Mouse (Mus musculus): ENCODE results near the gene E2f3. TPM values are rescaled to one million over a fixed set of nuclear protein-coding genes. Genes with fewer than 3 reads are reported as not detected.

E2f3 gene
- polyA plus RNA-seq, 1 experiment from 2014 or later = 4.7 TPM

DNA sequence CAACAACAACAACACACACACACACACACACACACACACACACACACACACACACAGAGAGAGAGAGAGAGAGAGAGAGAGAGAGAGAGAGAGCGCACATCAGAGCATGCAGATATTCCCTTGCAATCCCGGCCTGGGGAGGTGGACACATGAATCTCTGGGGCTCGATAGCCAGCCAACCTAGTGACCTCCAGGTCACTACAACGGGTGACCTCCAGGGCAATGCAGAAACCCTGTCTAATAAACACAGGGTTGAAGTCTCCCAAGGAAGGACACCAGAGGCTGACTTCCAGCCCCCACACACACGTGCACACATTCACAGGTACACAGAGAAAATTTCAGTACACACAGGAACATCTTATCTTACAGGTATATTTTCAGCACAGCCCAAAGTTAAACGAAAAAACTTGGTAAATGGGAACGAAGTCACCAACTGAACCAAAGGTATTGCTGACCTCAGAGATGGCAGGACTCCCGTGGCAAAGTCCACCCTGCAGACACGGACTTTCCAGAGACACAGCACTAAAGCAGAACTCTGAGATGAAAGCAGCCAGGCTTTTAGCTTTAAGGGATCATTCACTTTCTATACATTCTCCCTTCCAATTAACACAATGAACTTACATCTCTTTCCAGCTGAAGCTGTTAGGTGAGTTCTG lies 40.8 kb downstream of the E2f3 start:
- Histone ChIP-seq H3K9ac (no peak overlapping the region), H3K9me3 (no peaks in the 10 kb centered on the region), H3K36me3 (replicated peaks) (no peaks in the 10 kb centered on the region), H3K27ac (no peak overlapping the region), H3K4me3 (no peak overlapping the region), H3K4me2 (no peak overlapping the region), H3K27me3 (replicated peaks) (no peaks in the 10 kb centered on the region), H3K4me1 (no peaks in the 10 kb centered on the region)
- no peak for ATAC-seq (replicated peaks)
- WGBS = 81% methylated on average over 9 of the region's 9 CpGs

- no peaks in the 10 kb centered on the region for H3K4me1 ChIP-seq
- WGBS = 84% methylated on average over 8 of the region's 8 CpGs
- no peak overlapping the region for H3K4me3 ChIP-seq
- ATAC-seq (replicated peaks) = no peak
- H3K27me3 ChIP-seq (replicated peaks) = no peaks in the 10 kb centered on the region
- no peak overlapping the region for H3K27ac ChIP-seq
- H3K36me3 ChIP-seq (replicated peaks) = no peaks in the 10 kb centered on the region
- no peaks in the 10 kb centered on the region for H3K9me3 ChIP-seq
- H3K9ac ChIP-seq = no peak overlapping the region
- H3K4me2 ChIP-seq = no peak overlapping the region
Observed at GRCm38 (mm10) chr13:29944493-29944892, 41.4 kb downstream of the E2f3 start.

GRCm38 (mm10) chr13:29943541-29944039 lies 42.3 kb downstream of the E2f3 start:
- WGBS = 77% methylated on average over 3 of the region's 3 CpGs
- ATAC-seq (replicated peaks) = no peak
- H3K27ac ChIP-seq = no peak overlapping the region

GRCm38 (mm10) chr13:29940071-29940470 lies 45.8 kb downstream of the E2f3 start:
- ATAC-seq (replicated peaks) = no peak
- H3K27ac ChIP-seq = no peak overlapping the region
- H3K4me3 ChIP-seq = no peak overlapping the region
- no peak overlapping the region for H3K4me2 ChIP-seq
- H3K9ac ChIP-seq = no peak overlapping the region
- H3K9me3 ChIP-seq = no peaks in the 10 kb centered on the region
- H3K27me3 ChIP-seq (replicated peaks) = no peaks in the 10 kb centered on the region
- 92% methylated on average over 7 of the region's 7 CpGs for WGBS
- H3K4me1 ChIP-seq = no peaks in the 10 kb centered on the region
- no peaks in the 10 kb centered on the region for H3K36me3 ChIP-seq (replicated peaks)

More at GRCm38 (mm10) chr13:29943541-29944039, 42.3 kb downstream of the E2f3 start:
- Histone ChIP-seq H3K36me3 (replicated peaks) (no peaks in the 10 kb centered on the region), H3K4me1 (no peaks in the 10 kb centered on the region), H3K9ac (no peak overlapping the region), H3K9me3 (no peaks in the 10 kb centered on the region), H3K4me3 (no peak overlapping the region), H3K4me2 (no peak overlapping the region), H3K27me3 (replicated peaks) (no peaks in the 10 kb centered on the region)

- H3K4me3 ChIP-seq = no peak overlapping the region
- no peak for ATAC-seq (replicated peaks)
- H3K27me3 ChIP-seq (replicated peaks) = no peaks in the 10 kb centered on the region
- no peaks in the 10 kb centered on the region for H3K9me3 ChIP-seq
- no peak overlapping the region for H3K9ac ChIP-seq
- no peaks in the 10 kb centered on the region for H3K36me3 ChIP-seq (replicated peaks)
- no peak overlapping the region for H3K4me2 ChIP-seq
- 77% methylated on average over 4 of the region's 4 CpGs for WGBS
- no peak overlapping the region for H3K27ac ChIP-seq
- no peaks in the 10 kb centered on the region for H3K4me1 ChIP-seq
Observed at GRCm38 (mm10) chr13:29939399-29939798, 46.5 kb downstream of the E2f3 start.

DNA sequence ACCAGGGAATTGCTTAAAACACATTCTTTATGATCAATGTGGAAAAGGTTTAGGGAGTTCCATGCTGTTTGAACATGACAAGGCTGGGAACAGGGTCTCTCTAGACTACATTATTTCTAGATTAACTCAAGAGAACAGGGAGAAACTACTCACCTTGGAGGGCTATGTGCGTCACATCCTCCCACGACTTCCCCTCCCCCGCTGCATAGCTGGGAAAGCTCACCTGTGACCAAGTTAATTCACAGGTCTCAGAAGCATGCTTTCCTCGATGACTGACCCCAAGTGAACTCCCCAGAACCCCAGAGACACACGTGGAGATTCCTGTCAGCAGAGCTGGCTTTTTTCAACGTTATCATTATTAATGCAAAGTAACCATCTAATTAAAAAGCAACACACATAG lies 47.1 kb downstream of the E2f3 start:
- H3K4me2 ChIP-seq = no peak overlapping the region
- no peak overlapping the region for H3K9ac ChIP-seq
- H3K4me1 ChIP-seq = no peaks in the 10 kb centered on the region
- no peak overlapping the region for H3K27ac ChIP-seq
- H3K9me3 ChIP-seq = no peaks in the 10 kb centered on the region
- no peak overlapping the region for H3K4me3 ChIP-seq
- H3K36me3 ChIP-seq (replicated peaks) = no peaks in the 10 kb centered on the region
- no peak for ATAC-seq (replicated peaks)
- WGBS = 78% methylated on average over 6 of the region's 6 CpGs
- H3K27me3 ChIP-seq (replicated peaks) = no peaks in the 10 kb centered on the region

- Histone ChIP-seq H3K36me3 (replicated peaks) (no peaks in the 10 kb centered on the region), H3K4me1 (no peaks in the 10 kb centered on the region), H3K4me2 (no peak overlapping the region), H3K9ac (no peak overlapping the region), H3K4me3 (no peak overlapping the region), H3K9me3 (no peaks in the 10 kb centered on the region), H3K27ac (no peak overlapping the region), H3K27me3 (replicated peaks) (no peaks in the 10 kb centered on the region)
- WGBS = 38% methylated on average over 3 of the region's 3 CpGs
- ATAC-seq (replicated peaks) = no peak
Observed at GRCm38 (mm10) chr13:29926168-29926567, 59.7 kb downstream of the E2f3 start.

DNA sequence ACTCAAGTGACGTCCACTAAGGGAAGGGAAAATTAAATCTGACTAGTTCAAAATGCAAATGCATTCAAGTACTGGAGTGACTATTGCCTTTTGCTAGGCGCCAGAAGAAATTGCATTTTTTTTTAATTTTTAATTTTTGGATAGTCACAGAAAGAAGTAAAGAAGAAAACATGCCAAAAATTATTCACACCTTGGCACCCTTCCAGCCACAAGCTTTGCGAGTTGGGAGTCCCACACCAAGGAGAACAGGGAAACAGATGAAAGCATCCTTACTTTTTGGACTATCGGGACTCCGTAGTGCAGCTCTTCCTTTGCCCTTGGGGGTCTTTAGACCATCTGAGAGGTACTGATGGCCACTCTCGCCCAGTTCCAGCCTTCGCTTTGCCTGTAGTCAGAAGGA lies 66.0 kb downstream of the E2f3 start:
- Histone ChIP-seq H3K27me3 (replicated peaks) (no peaks in the 10 kb centered on the region), H3K4me1 (no peaks in the 10 kb centered on the region), H3K4me3 (no peak overlapping the region), H3K4me2 (no peak overlapping the region), H3K27ac (no peak overlapping the region), H3K9ac (no peak overlapping the region), H3K36me3 (replicated peaks) (no peaks in the 10 kb centered on the region), H3K9me3 (no peaks in the 10 kb centered on the region)
- no peak for ATAC-seq (replicated peaks)
- 92% methylated on average over 7 of the region's 7 CpGs for WGBS

DNA sequence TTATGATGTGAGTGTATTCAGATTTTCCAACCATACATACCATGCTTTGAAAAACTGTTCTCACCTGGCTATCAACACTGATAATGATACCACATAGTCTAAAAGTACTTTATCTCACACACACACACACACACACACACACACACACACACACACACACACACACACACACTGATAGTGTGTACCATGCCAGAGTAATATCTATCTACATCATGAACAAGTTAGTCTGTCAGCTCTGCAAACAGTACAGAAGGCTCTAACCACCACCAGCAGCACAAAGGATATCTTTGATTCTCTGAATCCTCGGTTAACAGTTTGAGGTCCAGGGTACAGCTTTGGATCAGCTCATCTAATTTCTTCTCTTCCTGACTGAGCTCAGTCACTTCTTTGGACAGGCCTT lies 69.3 kb downstream of the E2f3 start:
- Histone ChIP-seq H3K9me3 (no peaks in the 10 kb centered on the region), H3K36me3 (replicated peaks) (no peaks in the 10 kb centered on the region)
- 83% methylated on average over 1 of the region's 1 CpGs for WGBS

GRCm38 (mm10) chr13:29913606-29914005 lies 72.3 kb downstream of the E2f3 start:
- WGBS = 90% methylated on average over 10 of the region's 10 CpGs
- no peak for ATAC-seq (replicated peaks)
- Histone ChIP-seq H3K27ac (no peak overlapping the region), H3K9me3 (no peaks in the 10 kb centered on the region), H3K4me2 (no peak overlapping the region), H3K4me3 (no peak overlapping the region), H3K9ac (no peak overlapping the region), H3K4me1 (no peaks in the 10 kb centered on the region), H3K36me3 (replicated peaks) (peaks cover 7% of the 10 kb centered on the region; the same call in 1 of the 2 replicates), H3K27me3 (replicated peaks) (no peaks in the 10 kb centered on the region)

More for the DNA sequence above, 69.3 kb downstream of the E2f3 start:
- no peak overlapping the region for H3K9ac ChIP-seq
- H3K27ac ChIP-seq = no peak overlapping the region
- no peaks in the 10 kb centered on the region for H3K27me3 ChIP-seq (replicated peaks)
- H3K4me3 ChIP-seq = no peak overlapping the region
- H3K4me2 ChIP-seq = no peak overlapping the region
- no peaks in the 10 kb centered on the region for H3K4me1 ChIP-seq
- ATAC-seq (replicated peaks) = no peak

GRCm38 (mm10) chr13:29913061-29913460 lies 72.8 kb downstream of the E2f3 start:
- Histone ChIP-seq H3K27ac (no peak overlapping the region), H3K36me3 (replicated peaks) (peaks cover 12% of the 10 kb centered on the region; the same call in 1 of the 2 replicates)
- WGBS = 92% methylated on average over 10 of the region's 10 CpGs

DNA sequence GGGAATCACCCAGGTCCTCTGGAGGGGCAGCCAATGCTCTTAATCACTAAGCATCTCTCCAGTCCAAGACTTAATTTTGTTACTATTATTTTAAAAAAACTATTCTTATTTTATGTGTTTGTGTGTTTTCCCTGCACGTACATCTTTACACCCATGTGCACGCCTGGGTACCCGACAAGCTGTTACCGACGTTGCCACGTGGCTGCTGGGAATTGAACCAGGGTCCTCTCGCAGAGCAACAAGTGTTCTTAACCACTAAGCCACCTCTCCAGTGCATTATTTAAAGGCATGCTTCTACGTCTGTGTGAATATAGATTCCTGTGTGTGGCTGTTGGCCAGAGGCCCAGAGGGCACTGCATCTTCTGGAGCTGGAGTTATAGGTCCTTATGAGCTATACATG lies 73.6 kb downstream of the E2f3 start:
- no peak for ATAC-seq (replicated peaks)
- WGBS = 95% methylated on average over 8 of the region's 8 CpGs
- H3K9me3 ChIP-seq = no peaks in the 10 kb centered on the region
- H3K4me2 ChIP-seq = no peak overlapping the region
- H3K27ac ChIP-seq = no peak overlapping the region
- H3K4me1 ChIP-seq = no peaks in the 10 kb centered on the region
- H3K4me3 ChIP-seq = no peak overlapping the region
- H3K27me3 ChIP-seq (replicated peaks) = no peaks in the 10 kb centered on the region
- peaks cover 14% of the 10 kb centered on the region; the same call in 1 of the 2 replicates for H3K36me3 ChIP-seq (replicated peaks)
- no peak overlapping the region for H3K9ac ChIP-seq

More at GRCm38 (mm10) chr13:29913061-29913460, 72.8 kb downstream of the E2f3 start:
- no peak for ATAC-seq (replicated peaks)
- H3K4me1 ChIP-seq = no peaks in the 10 kb centered on the region
- H3K4me3 ChIP-seq = no peak overlapping the region
- no peak overlapping the region for H3K9ac ChIP-seq
- no peaks in the 10 kb centered on the region for H3K9me3 ChIP-seq
- H3K27me3 ChIP-seq (replicated peaks) = no peaks in the 10 kb centered on the region
- no peak overlapping the region for H3K4me2 ChIP-seq

DNA sequence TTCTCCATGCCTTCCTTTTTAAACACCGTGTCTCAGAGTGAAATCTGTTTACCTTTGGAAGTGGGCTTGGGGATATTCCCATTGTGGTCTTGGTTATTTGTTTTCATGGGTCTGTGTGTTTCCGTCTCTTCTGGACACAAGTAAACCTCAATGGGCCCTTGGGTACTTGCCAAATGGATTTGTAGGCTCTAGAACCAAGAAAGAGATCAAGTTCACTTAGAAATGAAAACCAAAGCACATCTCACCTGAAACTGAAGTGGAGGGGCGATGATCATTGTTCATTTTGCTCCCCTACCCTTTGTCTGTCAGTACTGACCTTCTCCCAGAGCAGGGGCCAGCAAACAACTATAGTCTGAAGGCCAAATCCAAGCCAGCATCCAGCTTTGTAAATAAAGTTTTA lies 74.7 kb downstream of the E2f3 start:
- Histone ChIP-seq H3K4me3 (no peak overlapping the region), H3K27me3 (replicated peaks) (no peaks in the 10 kb centered on the region), H3K9ac (no peak overlapping the region), H3K4me1 (no peaks in the 10 kb centered on the region), H3K27ac (no peak overlapping the region), H3K4me2 (no peak overlapping the region), H3K9me3 (no peaks in the 10 kb centered on the region), H3K36me3 (replicated peaks) (peaks cover 17% of the 10 kb centered on the region; the same call in 1 of the 2 replicates)
- 92% methylated on average over 3 of the region's 3 CpGs for WGBS
- no peak for ATAC-seq (replicated peaks)

Measured in midbrain, embryonic 15.5 days (tissue).